Mouse (Mus musculus) intestine, embryonic 16.5 days (tissue): ENCODE measurements around the gene Ntrk1. TPM values are rescaled to one million over a fixed set of nuclear protein-coding genes. Genes with fewer than 3 reads are reported as not detected.

Source experiments
- ATAC-seq: fragments of 200-750 bp; cut with Nextera tagmentation; 2 replicates; pipeline ENCODE4 v1.8.0; 2017; ENCODE audit warnings: moderate TSS enrichment, moderate library complexity
- H3K27ac ChIP-seq: fragments of 300-500 bp; sonication (generic); 2 replicates; pipeline ENCODE4 v1.5.1; 2014; ENCODE audit warnings: mild to moderate bottlenecking, low read length
- H3K27me3 ChIP-seq: fragments of 300-500 bp; sonication (generic); replicated peaks from 2 replicates; pipeline ENCODE4 v1.6.1; 2014; ENCODE audit warnings: low read length, control low read depth, mixed read lengths; ENCODE audit not compliant: control insufficient read depth, insufficient read depth
- H3K36me3 ChIP-seq: fragments of 300-500 bp; sonication (generic); 2 replicates; pipeline ENCODE4 v1.6.1; 2014; ENCODE audit warnings: low read length, control low read depth; ENCODE audit not compliant: control insufficient read depth, insufficient read depth
- H3K4me1 ChIP-seq: fragments of 300-500 bp; sonication (generic); 2 replicates; pipeline ENCODE4 v1.6.1; 2014; ENCODE audit warnings: low read length, control low read depth, mixed read lengths; ENCODE audit not compliant: control insufficient read depth, insufficient read depth
- H3K4me2 ChIP-seq: fragments of 300-500 bp; sonication (generic); 2 replicates; pipeline ENCODE4 v1.6.1; 2014; ENCODE audit warnings: low read depth, low read length, control low read depth
- H3K4me3 ChIP-seq: fragments of 300-500 bp; sonication (generic); 2 replicates; pipeline ENCODE4 v1.5.1; 2014; ENCODE audit warnings: mild to moderate bottlenecking, low read length
- H3K9ac ChIP-seq: fragments of 300-500 bp; sonication (generic); 2 replicates; pipeline ENCODE4 v1.6.1; 2014; ENCODE audit warnings: low read depth, low read length
- H3K9me3 ChIP-seq: fragments of 300-500 bp; sonication (generic); 2 replicates; pipeline ENCODE4 v1.6.1; 2016; ENCODE audit warnings: low read length, control low read depth; ENCODE audit not compliant: control insufficient read depth
- WGBS: fragments of 180-500 bp; shearing (Covaris S2); extraction: QIAGEN DNeasy Blood & Tissue Kit; methylation state at CpG from one replicate; pipeline ENCODE4 v1.1.7; 2014; 5-methylcytosine and 5-hydroxymethylcytosine counted together
- polyA plus RNA-seq: library from polyadenylated mRNA; unstranded; fragments of >200 nt; fragmentation: Nextera tagmentation; extraction: Ambion mirVana; gene quantifications from 2 replicates; pipeline ENCODE4 v1.2.1, GENCODE M21; 2015

The Ntrk1 gene
- polyA plus RNA-seq, 1 experiment from 2014 or later: 1.4 TPM

DNA sequence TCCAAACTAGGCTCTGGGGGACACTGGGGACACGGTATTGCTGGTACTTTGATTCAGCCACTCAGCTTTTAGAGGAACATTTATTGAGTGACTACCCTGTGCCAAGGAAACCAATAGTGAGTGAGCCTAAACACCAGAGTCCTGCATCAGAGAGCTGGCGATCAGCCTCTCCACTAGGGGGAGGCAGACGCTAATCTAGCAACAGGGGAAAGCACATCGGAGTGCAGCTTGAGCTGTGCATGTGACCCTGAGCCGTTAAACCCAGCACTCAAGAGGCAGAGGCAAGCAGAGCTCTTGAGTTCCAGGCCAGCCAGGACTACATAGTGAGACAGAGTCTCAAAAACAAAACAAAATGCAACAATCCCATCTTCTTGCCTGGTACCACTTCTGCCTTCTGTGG is 45.9 kb downstream of the Ntrk1 start:
- Histone ChIP-seq H3K4me3 (no peak overlapping the region), H3K9ac (no peak overlapping the region), H3K27ac (no peak overlapping the region), H3K4me2 (no peak overlapping the region), H3K27me3 (0 out of 2 replicates have a peak, but pooled peaks cover 4% of the 10 kb centered on the region), H3K36me3 (peaks cover 16% of the 10 kb centered on the region; the same call in 1 of the 2 replicates), H3K9me3 (no peaks in the 10 kb centered on the region), H3K4me1 (peaks cover 16% of the 10 kb centered on the region)
- WGBS: 12% methylated on average over 5 of the region's 5 CpGs
- ATAC-seq: peak; percentile 49

DNA sequence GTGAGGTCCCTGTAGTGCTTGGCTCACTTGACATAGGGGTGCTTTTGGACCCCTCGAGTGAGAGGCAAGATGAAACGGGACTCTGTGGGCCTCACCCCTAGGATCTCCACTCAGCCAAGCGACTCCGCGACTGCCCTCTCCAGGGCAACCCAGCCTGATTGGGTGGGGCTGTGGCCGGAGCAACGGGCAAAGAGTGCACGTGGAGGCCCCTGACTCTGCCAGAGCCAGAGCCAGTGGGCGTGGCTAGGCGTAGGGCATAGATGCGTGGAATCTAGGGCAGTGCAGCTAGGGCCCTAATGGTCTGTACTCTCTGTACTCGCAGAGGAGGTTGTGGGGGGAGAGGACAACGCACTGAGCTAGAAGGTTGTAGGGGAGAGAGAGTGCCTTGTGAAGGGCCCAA is 46.5 kb downstream of the Ntrk1 start, which contains the start of gene Lrrc71:
TSS of gene Lrrc71 (minus strand) at position 195 of the 400 bp plus-strand sequence.
- peaks cover 12% of the 10 kb centered on the region; the same call in 1 of the 2 replicates for H3K36me3 ChIP-seq
- no peak within 1 kb of the TSS for H3K27ac ChIP-seq
- H3K9me3 ChIP-seq: no peaks in the 10 kb centered on the region
- H3K9ac ChIP-seq: no peak within 1 kb of the TSS
- peaks cover 16% of the 10 kb centered on the region for H3K4me1 ChIP-seq
- WGBS: 37% methylated on average over 13 of the region's 13 CpGs
- 0 out of 2 replicates have a peak, but pooled peaks cover 4% of the 10 kb centered on the region for H3K27me3 ChIP-seq
- no peak within 1 kb of the TSS for H3K4me2 ChIP-seq
- no peak within 1 kb of the TSS for H3K4me3 ChIP-seq
- peak; percentile 49 for ATAC-seq

DNA sequence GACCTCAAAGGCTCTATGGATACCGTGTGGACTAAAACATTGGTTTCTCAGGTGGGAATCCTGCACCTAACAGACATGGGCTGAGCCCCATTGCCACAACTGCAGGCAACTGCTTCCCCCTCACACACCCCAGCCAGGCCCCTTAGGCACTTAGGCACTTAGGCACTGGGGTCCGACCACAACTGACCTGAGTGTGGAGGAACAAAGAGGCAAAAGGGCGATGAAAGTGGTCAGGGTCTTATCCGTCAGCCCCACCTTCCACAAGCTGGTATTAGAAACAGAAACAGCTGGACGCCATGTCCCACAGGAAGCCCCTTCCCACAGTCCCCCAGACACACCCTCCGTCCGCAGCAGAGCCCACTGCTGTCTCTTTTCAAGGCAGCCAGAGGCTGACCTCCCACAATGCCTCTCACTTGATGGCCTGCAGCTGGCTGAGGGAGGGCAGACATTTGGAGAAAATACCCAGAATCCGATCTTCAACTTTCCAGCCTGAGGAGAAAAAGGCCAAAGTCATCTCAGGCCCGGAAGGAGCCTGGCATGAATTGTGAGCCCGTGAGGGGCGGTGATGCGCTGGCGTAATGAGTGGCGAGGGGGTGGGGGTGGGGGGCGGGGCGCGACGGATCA is 49.8 kb downstream of the Ntrk1 start:
- Histone ChIP-seq H3K27me3 (no peaks in the 10 kb centered on the region), H3K4me2 (peak overlapping the region; percentile 42), H3K36me3 (peaks cover 9% of the 10 kb centered on the region; the same call in 1 of the 2 replicates), H3K9me3 (no peaks in the 10 kb centered on the region), H3K4me1 (peaks cover 16% of the 10 kb centered on the region), H3K27ac (peak overlapping the region; percentile 71), H3K4me3 (peak overlapping the region; percentile 23), H3K9ac (peak overlapping the region; percentile 58)
- WGBS: 20% methylated on average over 18 of the region's 18 CpGs
- peak; percentile 35; the same call in 1 of the 2 replicates for ATAC-seq

DNA sequence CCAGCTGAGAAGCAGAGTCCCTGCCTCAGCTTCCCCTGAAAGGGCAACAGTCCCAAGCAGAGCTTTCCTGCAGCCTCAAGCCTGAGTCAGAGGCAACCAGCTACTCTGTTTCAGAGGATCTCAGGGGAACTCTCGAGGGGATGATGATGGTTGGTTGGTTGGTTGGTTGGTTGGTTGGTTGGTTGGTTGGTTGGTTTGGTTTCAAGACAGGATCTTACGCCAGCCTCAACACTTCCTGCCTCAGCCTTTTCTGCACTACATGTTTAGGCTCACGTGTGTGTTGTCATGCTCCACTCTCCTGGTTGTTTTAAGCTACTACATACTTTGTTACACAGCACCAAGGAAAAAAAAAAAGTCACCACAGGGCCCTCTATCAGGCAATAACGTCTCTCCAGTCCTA is 51.0 kb downstream of the Ntrk1 start:
- H3K4me3 ChIP-seq: no peak overlapping the region
- H3K9me3 ChIP-seq: no peaks in the 10 kb centered on the region
- no peaks in the 10 kb centered on the region for H3K27me3 ChIP-seq
- peaks cover 16% of the 10 kb centered on the region for H3K4me1 ChIP-seq
- 0 out of 2 replicates have a peak, but pooled peaks cover under 1% of the 10 kb centered on the region for H3K36me3 ChIP-seq
- no peak for ATAC-seq
- 83% methylated on average over 4 of the region's 4 CpGs for WGBS
- no peak overlapping the region for H3K9ac ChIP-seq
- no peak overlapping the region for H3K27ac ChIP-seq
- no peak overlapping the region for H3K4me2 ChIP-seq

DNA sequence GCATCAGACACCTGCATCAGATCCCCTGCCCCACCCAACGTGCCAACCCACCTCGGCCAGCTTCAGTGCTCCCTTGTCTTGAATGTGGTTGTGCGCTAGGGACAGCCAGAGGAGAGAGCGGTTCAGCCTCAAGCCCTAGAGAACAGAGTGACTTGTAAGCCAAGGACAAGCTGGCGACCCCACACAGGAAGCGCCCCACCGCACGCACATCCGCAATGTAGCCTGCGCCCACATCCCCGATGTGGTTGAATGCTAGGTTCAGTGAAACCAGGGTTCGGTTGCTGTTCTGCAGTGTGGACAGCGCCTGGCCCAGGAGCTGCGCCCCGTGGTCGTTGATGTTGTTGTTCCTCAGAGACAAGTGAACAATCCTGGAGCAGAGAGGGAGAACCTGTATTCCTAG is 52.2 kb downstream of the Ntrk1 start:
- no peak overlapping the region for H3K4me2 ChIP-seq
- no peaks in the 10 kb centered on the region for H3K27me3 ChIP-seq
- H3K4me3 ChIP-seq: no peak overlapping the region
- peaks cover 10% of the 10 kb centered on the region for H3K4me1 ChIP-seq
- no peaks in the 10 kb centered on the region for H3K9me3 ChIP-seq
- no peak overlapping the region for H3K9ac ChIP-seq
- ATAC-seq: no peak
- no peaks in the 10 kb centered on the region for H3K36me3 ChIP-seq
- 86% methylated on average over 16 of the region's 16 CpGs for WGBS
- H3K27ac ChIP-seq: no peak overlapping the region

DNA sequence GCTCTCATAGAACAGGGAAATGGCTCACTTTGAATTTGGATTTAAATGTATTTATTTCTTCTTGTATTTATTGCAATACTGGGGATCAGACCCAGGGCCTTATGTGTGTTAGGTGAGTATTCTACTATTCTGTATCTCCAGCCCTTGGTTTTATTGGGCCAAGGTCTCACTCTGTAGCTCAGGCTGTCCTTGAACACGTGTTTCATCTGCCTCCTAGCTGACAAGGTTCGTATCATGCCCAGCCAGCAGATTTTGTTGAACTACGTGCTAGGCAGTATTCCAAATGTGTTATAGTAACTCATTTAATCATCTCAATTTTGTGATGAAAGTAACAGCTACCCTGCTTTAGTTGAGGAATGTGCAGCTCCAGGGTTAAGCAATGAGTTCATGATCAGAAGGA is 52.9 kb downstream of the Ntrk1 start:
- H3K27me3 ChIP-seq: no peaks in the 10 kb centered on the region
- WGBS: 72% methylated on average over 3 of the region's 3 CpGs
- no peak overlapping the region for H3K9ac ChIP-seq
- peaks cover 10% of the 10 kb centered on the region for H3K4me1 ChIP-seq
- H3K4me2 ChIP-seq: no peak overlapping the region
- no peaks in the 10 kb centered on the region for H3K9me3 ChIP-seq
- no peak for ATAC-seq
- no peak overlapping the region for H3K4me3 ChIP-seq
- H3K27ac ChIP-seq: no peak overlapping the region
- H3K36me3 ChIP-seq: no peaks in the 10 kb centered on the region

DNA sequence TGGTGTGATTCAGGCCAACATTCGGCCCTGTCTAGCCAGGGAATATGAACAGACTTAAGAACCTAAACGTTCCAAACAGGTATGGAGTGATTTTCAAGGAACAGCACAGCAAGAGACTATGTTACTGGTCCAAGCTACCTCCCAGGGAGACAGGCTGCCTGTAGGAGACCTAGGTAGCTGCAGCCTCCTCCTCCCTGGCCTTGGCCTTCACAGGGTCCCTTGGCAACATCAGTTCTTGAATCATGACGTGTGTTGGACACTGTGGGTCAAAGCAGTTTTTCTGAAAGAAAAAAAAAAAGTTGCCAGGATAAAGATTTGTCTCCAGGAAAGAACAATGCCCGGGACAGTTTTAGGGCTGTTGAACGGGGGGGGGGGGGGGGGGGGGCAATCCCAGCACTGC is 56.1 kb downstream of the Ntrk1 start:
- H3K27me3 ChIP-seq: no peaks in the 10 kb centered on the region
- no peak overlapping the region for H3K27ac ChIP-seq
- no peaks in the 10 kb centered on the region for H3K9me3 ChIP-seq
- no peak overlapping the region for H3K4me3 ChIP-seq
- no peak overlapping the region for H3K4me2 ChIP-seq
- ATAC-seq: no peak
- no peaks in the 10 kb centered on the region for H3K4me1 ChIP-seq
- H3K9ac ChIP-seq: no peak overlapping the region
- peaks cover 10% of the 10 kb centered on the region for H3K36me3 ChIP-seq
- WGBS: 77% methylated on average over 5 of the region's 5 CpGs

DNA sequence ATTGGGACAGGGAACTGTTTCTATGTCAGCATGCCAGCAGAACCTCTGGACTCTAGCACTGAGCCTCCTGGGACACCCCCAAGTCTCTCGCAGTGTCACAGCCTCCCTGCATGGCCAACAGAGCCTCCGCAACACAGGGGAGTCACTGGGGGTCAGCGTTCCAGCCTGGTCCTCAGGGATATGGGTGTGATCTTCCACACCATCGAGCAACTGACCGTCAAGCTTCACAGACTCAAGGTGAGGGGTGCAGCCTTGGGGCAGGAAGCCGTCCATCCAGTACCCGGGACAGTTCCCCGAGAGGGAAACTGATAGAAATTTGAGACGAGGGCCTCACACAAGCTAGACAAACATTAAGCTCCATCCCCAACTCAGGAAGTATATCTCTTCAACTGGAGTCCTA is 59.6 kb downstream of the Ntrk1 start:
- Histone ChIP-seq H3K4me3 (no peak overlapping the region), H3K9ac (no peak overlapping the region), H3K9me3 (no peaks in the 10 kb centered on the region), H3K27ac (no peak overlapping the region), H3K36me3 (peaks cover 12% of the 10 kb centered on the region), H3K27me3 (no peaks in the 10 kb centered on the region), H3K4me2 (no peak overlapping the region), H3K4me1 (no peaks in the 10 kb centered on the region)
- WGBS: 63% methylated on average over 9 of the region's 9 CpGs
- ATAC-seq: no peak

DNA sequence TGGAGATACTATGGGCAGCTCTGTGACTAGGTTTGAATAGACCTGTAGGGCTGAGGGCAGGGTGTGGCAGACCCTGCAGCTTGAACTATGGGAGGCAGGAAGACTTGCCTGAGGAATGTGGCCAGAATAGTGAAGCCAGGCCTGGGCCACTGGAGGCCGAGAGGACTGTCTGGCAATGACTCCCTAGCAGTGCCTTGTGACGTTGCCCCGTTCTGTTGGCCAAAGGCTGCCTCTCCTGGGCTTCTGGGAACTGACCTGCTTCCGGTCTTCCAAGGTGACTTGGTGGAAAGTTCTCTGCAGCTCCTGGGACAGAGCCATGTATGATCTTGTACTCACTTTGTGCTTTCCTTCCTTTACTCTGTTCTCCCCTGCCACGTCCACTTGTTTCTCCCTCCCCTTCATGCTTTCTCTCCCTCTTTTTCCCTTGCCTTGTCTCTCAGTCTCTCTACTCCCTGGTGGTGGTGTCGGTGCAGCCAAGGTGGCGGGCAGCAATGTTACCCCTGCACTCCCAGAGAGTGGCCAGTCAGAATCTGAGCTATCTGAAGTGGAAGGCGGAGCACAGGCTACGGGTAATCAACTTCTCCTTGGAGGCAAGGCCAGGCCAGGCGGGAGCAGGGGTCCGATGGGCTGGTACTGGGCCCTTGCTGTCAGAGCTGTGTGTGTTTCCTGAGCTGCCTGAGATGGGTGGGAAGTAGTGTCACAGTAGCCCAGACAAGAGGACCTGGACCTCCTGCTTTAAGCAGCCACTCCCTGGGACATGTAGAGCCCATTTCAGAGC is 60.8 kb downstream of the Ntrk1 start:
- H3K27ac ChIP-seq: no peak overlapping the region
- H3K36me3 ChIP-seq: peaks cover 15% of the 10 kb centered on the region
- H3K4me1 ChIP-seq: no peaks in the 10 kb centered on the region
- H3K27me3 ChIP-seq: no peaks in the 10 kb centered on the region
- no peak overlapping the region for H3K4me3 ChIP-seq
- H3K9me3 ChIP-seq: no peaks in the 10 kb centered on the region
- 80% methylated on average over 11 of the region's 11 CpGs for WGBS
- ATAC-seq: no peak
- H3K4me2 ChIP-seq: no peak overlapping the region
- H3K9ac ChIP-seq: no peak overlapping the region
